Mouse (Mus musculus) neutrophil, adult 65 days (primary cell): ENCODE measurements around the gene Heca. TPM values are rescaled to one million over a fixed set of nuclear protein-coding genes. Genes with fewer than 3 reads are reported as not detected.

Experiments
- total RNA-seq: library from RNA; stranded (reverse); gene quantifications from 2 replicates; pipeline ENCODE4 v1.2.4, GENCODE M21; 2023

Heca gene
- total RNA-seq: 59.5 and 85.2 TPM in 2 replicates

GRCm38 (mm10) chr10:17947960-17948730 lies at the start of gene Heca:
Gene Heca (minus strand): TSS chr10:17948067.

Other genes starting within 250 kb of the Heca start
- gene Cited2, start 224.8 kb downstream of the Heca start, total RNA-seq: 88.9 and 110 TPM in 2 replicates
- 0.32 and 0.63 TPM in 2 replicates for gene Txlnb, start 151.8 kb downstream of the Heca start, total RNA-seq
- gene Abracl, start 75.2 kb upstream of the Heca start, total RNA-seq: 124 and 134 TPM in 2 replicates
- gene Reps1, start 107.8 kb upstream of the Heca start, total RNA-seq: 53.8 and 79.0 TPM in 2 replicates